Mouse (Mus musculus): ENCODE results near the gene Fam69b. TPM values are rescaled to one million over a fixed set of nuclear protein-coding genes. Genes with fewer than 3 reads are reported as not detected.
"Not testable (repeated sequence)": the region's sequence is repeated elsewhere in the genome, so short reads cannot be mapped to it uniquely, and the experiment has no call there.

Fam69b gene
- polyA plus RNA-seq, 1 experiment, result 8.2 TPM

DNA sequence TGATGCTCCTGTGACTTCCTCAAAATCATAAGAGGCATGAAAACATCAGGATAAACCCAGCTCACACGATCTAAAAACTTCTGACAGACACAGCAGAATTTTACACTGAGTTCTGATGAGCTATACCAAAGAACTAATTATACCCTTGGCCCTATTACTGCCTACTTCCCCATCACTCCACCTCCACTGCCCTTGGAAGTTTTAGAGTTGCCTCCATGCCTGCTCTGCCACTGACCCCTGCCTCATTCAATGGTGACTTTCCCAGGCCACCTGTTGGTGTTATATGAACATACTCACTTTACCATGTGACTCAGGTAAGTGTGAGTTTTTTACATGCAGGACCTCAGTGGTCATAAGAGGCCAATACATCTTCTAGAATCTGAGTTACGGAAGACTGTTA is 29.2 kb downstream of the Fam69b start:
- Histone ChIP-seq H3K79me2 (ENCODE audit: control insufficient read depth, insufficient read depth) (no peaks in the 10 kb centered on the region), H3K36me3 (ENCODE audit: control insufficient read depth, insufficient read depth) (no peaks in the 10 kb centered on the region), H3K4me3 (ENCODE audit: insufficient read depth, poor library complexity, severe bottlenecking) (no peak overlapping the region), H3K79me3 (ENCODE audit: low read depth) (no peaks in the 10 kb centered on the region), H3K27me3 (ENCODE audit: control insufficient read depth, insufficient read depth, insufficient read length) (peaks cover 7% of the 10 kb centered on the region), H3ac (ENCODE audit: control insufficient read depth, insufficient read length, low read depth) (no peak overlapping the region)
- TF ChIP-seq MAX (IDR thresholded peaks at IDR 0.05) (no peak), USF1 (IDR thresholded peaks at IDR 0.05; ENCODE audit: low read depth) (no peak), CEBPB (IDR thresholded peaks at IDR 0.05; ENCODE audit: low read depth) (no peak), CTCF (IDR thresholded peaks at IDR 0.05; ENCODE audit: control insufficient read depth, insufficient read depth, insufficient read length) (no peak), FOSL1 (IDR thresholded peaks at IDR 0.05; ENCODE audit: insufficient read depth, low read length, poor library complexity, severe bottlenecking) (no peak), MYOD1 (IDR thresholded peaks at IDR 0.05; ENCODE audit: control insufficient read depth, insufficient read length, low read depth) (no peak), MYOG (IDR thresholded peaks at IDR 0.05; ENCODE audit: control insufficient read depth, extremely low read depth, insufficient read length) (no peak)

DNA sequence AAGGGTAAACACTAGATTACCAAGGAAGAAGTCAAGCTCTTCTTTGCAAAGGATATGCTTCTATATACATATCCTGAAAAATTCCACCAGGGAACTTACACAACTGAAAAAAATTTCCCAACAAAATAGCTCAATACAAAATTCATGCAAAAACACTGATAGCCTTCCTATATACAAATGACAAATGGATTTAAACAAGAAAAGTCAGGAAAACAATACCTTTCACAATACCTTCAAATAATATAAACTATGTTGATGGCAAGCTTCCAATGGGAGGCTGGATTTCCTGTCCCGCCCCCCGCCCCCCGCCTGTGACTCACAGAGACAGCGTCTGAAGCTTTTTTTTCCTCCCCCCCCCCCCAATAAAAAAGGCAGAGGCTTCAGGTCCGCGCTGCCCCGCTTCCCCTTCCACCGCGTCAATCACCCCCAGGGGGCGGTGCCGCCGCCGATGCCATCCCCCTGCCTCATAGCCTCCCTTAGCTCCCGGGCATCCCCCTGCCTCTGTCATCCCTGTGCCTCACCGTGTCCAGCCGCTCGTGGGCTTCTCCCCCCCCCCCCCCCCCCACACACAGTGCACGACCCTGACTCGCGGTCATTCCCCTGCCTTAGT is 33.0 kb downstream of the Fam69b start:
- Histone ChIP-seq H3K4me3 (ENCODE audit: insufficient read depth, poor library complexity, severe bottlenecking) (no peak overlapping the region), H3K36me3 (ENCODE audit: control insufficient read depth, insufficient read depth) (no peaks in the 10 kb centered on the region)
- no peak for TF ChIP-seq MAX (IDR thresholded peaks at IDR 0.05)
- no peak for TF ChIP-seq MYOG (IDR thresholded peaks at IDR 0.05; ENCODE audit: control insufficient read depth, extremely low read depth, insufficient read length)
- TF ChIP-seq MYOD1 (IDR thresholded peaks at IDR 0.05; ENCODE audit: control insufficient read depth, insufficient read length, low read depth), result no peak
- TF ChIP-seq USF1 (IDR thresholded peaks at IDR 0.05; ENCODE audit: low read depth), result no peak
- TF ChIP-seq CEBPB (IDR thresholded peaks at IDR 0.05; ENCODE audit: low read depth), result no peak
- no peak for TF ChIP-seq FOSL1 (IDR thresholded peaks at IDR 0.05; ENCODE audit: insufficient read depth, low read length, poor library complexity, severe bottlenecking)
- no peak for TF ChIP-seq CTCF (IDR thresholded peaks at IDR 0.05; ENCODE audit: control insufficient read depth, insufficient read depth, insufficient read length)

DNA sequence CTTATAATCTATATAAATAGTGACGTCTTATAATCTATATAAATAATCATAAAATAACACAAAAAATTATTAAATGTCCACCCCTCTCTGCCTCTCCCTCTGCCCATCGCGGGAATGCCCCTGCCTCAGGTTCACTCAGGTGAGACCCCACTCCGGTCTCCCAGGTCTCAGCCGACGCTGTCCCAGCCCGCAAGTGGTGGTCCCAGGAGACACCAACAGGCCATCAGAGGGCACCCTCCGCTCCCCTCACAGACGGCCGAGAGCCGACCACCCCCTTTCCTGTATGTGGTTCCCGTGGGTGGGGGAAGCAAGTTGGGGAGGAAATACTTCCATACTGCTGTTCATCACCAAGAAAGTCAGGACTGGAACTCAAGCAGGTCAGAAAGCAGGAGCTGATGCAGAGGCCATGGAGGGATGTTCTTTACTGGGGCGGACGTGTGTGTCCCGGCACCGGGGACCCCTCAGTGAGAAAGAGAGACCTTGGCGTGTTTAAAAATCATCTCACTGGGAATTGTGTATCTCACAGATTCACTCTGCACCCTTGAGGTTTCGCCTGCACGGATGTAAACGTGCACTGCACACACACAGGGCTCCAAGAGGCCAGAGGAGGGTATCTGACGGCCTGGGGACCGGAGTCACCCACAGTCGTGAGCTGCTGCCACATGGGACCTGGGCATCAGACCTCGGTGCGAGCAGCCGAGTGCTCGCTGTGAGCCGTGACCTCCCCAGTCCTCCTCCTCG is 33.7 kb downstream of the Fam69b start:
- Histone ChIP-seq H3K79me2 (ENCODE audit: control insufficient read depth, insufficient read depth) (no peaks in the 10 kb centered on the region), H3K79me3 (ENCODE audit: low read depth) (no peaks in the 10 kb centered on the region), H3ac (ENCODE audit: control insufficient read depth, insufficient read length, low read depth) (no peak overlapping the region), H3K4me3 (ENCODE audit: insufficient read depth, poor library complexity, severe bottlenecking) (no peak overlapping the region), H3K36me3 (ENCODE audit: control insufficient read depth, insufficient read depth) (no peaks in the 10 kb centered on the region), H3K27me3 (ENCODE audit: control insufficient read depth, insufficient read depth, insufficient read length) (peaks cover 15% of the 10 kb centered on the region)
- TF ChIP-seq MAX (IDR thresholded peaks at IDR 0.05), result no peak

More for the DNA sequence above, 33.0 kb downstream of the Fam69b start:
- peaks cover 15% of the 10 kb centered on the region for H3K27me3 ChIP-seq (ENCODE audit: control insufficient read depth, insufficient read depth, insufficient read length)
- no peaks in the 10 kb centered on the region for H3K79me3 ChIP-seq (ENCODE audit: low read depth)
- H3ac ChIP-seq (ENCODE audit: control insufficient read depth, insufficient read length, low read depth), result no peak overlapping the region
- H3K79me2 ChIP-seq (ENCODE audit: control insufficient read depth, insufficient read depth), result no peaks in the 10 kb centered on the region

DNA sequence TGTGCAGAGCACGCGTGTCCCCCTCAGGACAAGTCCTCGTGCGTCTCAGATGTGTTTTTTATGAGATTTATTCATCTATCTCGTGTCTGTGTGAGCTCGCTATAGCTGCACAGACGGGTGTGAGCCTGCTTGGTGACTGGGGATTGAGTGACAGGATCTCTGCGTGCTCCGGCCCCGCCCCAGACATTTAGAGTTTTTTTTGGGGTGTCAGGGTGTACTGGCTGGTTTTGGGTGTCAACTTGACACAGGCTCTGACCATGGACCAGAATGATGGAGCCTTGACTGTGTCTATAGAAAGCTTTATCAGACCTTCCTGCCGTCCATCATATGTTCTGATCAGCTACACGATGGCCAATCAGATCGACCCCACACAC is 34.2 kb downstream of the Fam69b start:
- peaks cover 18% of the 10 kb centered on the region for H3K27me3 ChIP-seq (ENCODE audit: control insufficient read depth, insufficient read depth, insufficient read length)
- no peaks in the 10 kb centered on the region for H3K79me3 ChIP-seq (ENCODE audit: low read depth)
- no peak overlapping the region for H3K4me3 ChIP-seq (ENCODE audit: insufficient read depth, poor library complexity, severe bottlenecking)
- no peaks in the 10 kb centered on the region for H3K36me3 ChIP-seq (ENCODE audit: control insufficient read depth, insufficient read depth)
- no peak for TF ChIP-seq FOSL1 (IDR thresholded peaks at IDR 0.05; ENCODE audit: insufficient read depth, low read length, poor library complexity, severe bottlenecking)
- H3K79me2 ChIP-seq (ENCODE audit: control insufficient read depth, insufficient read depth), result no peaks in the 10 kb centered on the region
- H3ac ChIP-seq (ENCODE audit: control insufficient read depth, insufficient read length, low read depth), result no peak overlapping the region

DNA sequence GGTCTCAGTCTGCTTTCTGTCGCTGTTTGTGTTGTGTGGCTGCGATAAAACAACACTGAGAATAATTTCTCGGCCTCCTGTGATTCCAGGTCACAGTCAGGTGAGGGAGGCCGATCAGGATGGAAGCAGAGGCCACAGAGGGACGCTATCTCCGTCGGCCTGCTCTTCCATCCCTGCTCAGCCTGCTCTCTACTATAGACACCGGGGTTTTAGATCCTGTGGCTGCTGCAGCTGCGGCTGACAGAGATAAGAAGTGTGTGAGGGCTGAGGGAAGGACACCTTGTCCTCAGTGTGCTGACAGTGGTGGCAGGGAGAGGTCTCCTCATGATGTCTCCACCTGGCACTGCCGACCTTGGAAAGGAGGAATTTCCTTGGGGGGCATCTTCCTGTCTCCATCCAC is 34.9 kb downstream of the Fam69b start:
- peaks cover 18% of the 10 kb centered on the region for H3K27me3 ChIP-seq (ENCODE audit: control insufficient read depth, insufficient read depth, insufficient read length)
- no peaks in the 10 kb centered on the region for H3K36me3 ChIP-seq (ENCODE audit: control insufficient read depth, insufficient read depth)
- no peak overlapping the region for H3K4me3 ChIP-seq (ENCODE audit: insufficient read depth, poor library complexity, severe bottlenecking)
- no peaks in the 10 kb centered on the region for H3K79me2 ChIP-seq (ENCODE audit: control insufficient read depth, insufficient read depth)
- TF ChIP-seq CTCF (IDR thresholded peaks at IDR 0.05; ENCODE audit: control insufficient read depth, insufficient read depth, insufficient read length), result no peak
- no peak for TF ChIP-seq MYOD1 (IDR thresholded peaks at IDR 0.05; ENCODE audit: control insufficient read depth, insufficient read length, low read depth)
- no peak for TF ChIP-seq CEBPB (IDR thresholded peaks at IDR 0.05; ENCODE audit: low read depth)
- TF ChIP-seq MYOG (IDR thresholded peaks at IDR 0.05; ENCODE audit: control insufficient read depth, extremely low read depth, insufficient read length), result no peak
- no peak for TF ChIP-seq FOSL1 (IDR thresholded peaks at IDR 0.05; ENCODE audit: insufficient read depth, low read length, poor library complexity, severe bottlenecking)
- no peak for TF ChIP-seq MAX (IDR thresholded peaks at IDR 0.05)
- TF ChIP-seq USF1 (IDR thresholded peaks at IDR 0.05; ENCODE audit: low read depth), result no peak
- no peaks in the 10 kb centered on the region for H3K79me3 ChIP-seq (ENCODE audit: low read depth)
- H3ac ChIP-seq (ENCODE audit: control insufficient read depth, insufficient read length, low read depth), result no peak overlapping the region

DNA sequence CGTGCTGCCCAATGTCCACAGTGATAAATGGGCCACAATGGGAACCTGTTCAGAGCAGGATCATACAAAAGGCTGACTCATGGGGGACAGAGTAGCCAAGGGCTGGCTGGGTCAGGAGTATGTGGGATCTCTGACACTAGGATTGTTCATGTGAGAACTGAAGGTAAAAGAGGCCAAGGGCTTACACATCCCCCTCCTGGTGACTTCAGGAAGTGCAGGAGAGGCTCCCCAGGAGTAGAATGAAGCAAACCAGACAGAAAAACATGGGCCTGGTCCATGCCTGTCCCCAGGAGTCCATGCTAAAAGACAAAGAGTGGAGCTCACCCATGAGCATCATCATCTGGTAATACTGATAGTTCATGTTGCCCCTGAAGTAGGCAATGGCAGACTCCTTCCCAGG is 35.3 kb downstream of the Fam69b start:
- H3K27me3 ChIP-seq (ENCODE audit: control insufficient read depth, insufficient read depth, insufficient read length), result peaks cover 18% of the 10 kb centered on the region
- H3K36me3 ChIP-seq (ENCODE audit: control insufficient read depth, insufficient read depth), result not testable (repeated sequence)

More for the DNA sequence above, 35.3 kb downstream of the Fam69b start:
- not testable (repeated sequence) for H3ac ChIP-seq (ENCODE audit: control insufficient read depth, insufficient read length, low read depth); H3K4me3 ChIP-seq (ENCODE audit: insufficient read depth, poor library complexity, severe bottlenecking); H3K79me2 ChIP-seq (ENCODE audit: control insufficient read depth, insufficient read depth); H3K79me3 ChIP-seq (ENCODE audit: low read depth)

Measured in C2C12 (cell line).